Mouse (Mus musculus): ENCODE results near the gene Esx1. TPM values are rescaled to one million over a fixed set of nuclear protein-coding genes. Genes with fewer than 3 reads are reported as not detected.

Esx1 gene
- not detected in 2 replicates for polyA plus RNA-seq (2014; fragmentation: Nextera tagmentation; extraction: Ambion mirVana)

- no peak within 1 kb of the TSS for H3K9ac ChIP-seq (ENCODE audit: low read length)
- ATAC-seq (ENCODE audit: insufficient number of reproducible peaks, low FRiP score, low TSS enrichment, low read depth) (no peak), DNase-seq (ENCODE audit: low spot score) (peak; percentile 29)
- H3K27ac ChIP-seq (replicated peaks; ENCODE audit: low read depth, low read length): no peak within 1 kb of the TSS
- 13% methylated on average over 20 of the region's 21 CpGs for WGBS
- H3K36me3 ChIP-seq (ENCODE audit: control insufficient read depth, insufficient read depth, low read length): no peaks in the 10 kb centered on the region
- H3K4me1 ChIP-seq (ENCODE audit: control insufficient read depth, insufficient read depth, low read length): no peaks in the 10 kb centered on the region
- H3K4me2 ChIP-seq (ENCODE audit: low read depth, severe bottlenecking): 0 out of 2 replicates have a peak within 1 kb of the TSS, but pooled peaks have one; percentile 10
- no peak within 1 kb of the TSS for H3K4me3 ChIP-seq (ENCODE audit: low read depth, low read length)
- H3K27me3 ChIP-seq (ENCODE audit: control insufficient read depth, insufficient read depth, low read length): peaks cover 57% of the 10 kb centered on the region
- no peaks in the 10 kb centered on the region for H3K9me3 ChIP-seq (ENCODE audit: control insufficient read depth, low read length)
Observed at GRCm38 (mm10) chrX:137121718-137122117, at the start of gene Esx1. Esx1 (minus strand) TSS chrX:137122083.

- H3K27me3 ChIP-seq (ENCODE audit: control insufficient read depth, insufficient read depth, low read length): no peaks in the 10 kb centered on the region
- H3K4me3 ChIP-seq (ENCODE audit: low read depth, low read length): no peak overlapping the region
- no peak for ATAC-seq (ENCODE audit: insufficient number of reproducible peaks, low FRiP score, low TSS enrichment, low read depth)
- H3K9ac ChIP-seq (ENCODE audit: low read length): no peak overlapping the region
- H3K27ac ChIP-seq (replicated peaks; ENCODE audit: low read depth, low read length): no peak overlapping the region
- no peaks in the 10 kb centered on the region for H3K36me3 ChIP-seq (ENCODE audit: control insufficient read depth, insufficient read depth, low read length)
- WGBS: 39% methylated on average over 7 of the region's 7 CpGs
- H3K4me1 ChIP-seq (ENCODE audit: control insufficient read depth, insufficient read depth, low read length): no peaks in the 10 kb centered on the region
- H3K4me2 ChIP-seq (ENCODE audit: low read depth, severe bottlenecking): no peak overlapping the region
- peak; percentile 48 for DNase-seq (ENCODE audit: low spot score)
- no peaks in the 10 kb centered on the region for H3K9me3 ChIP-seq (ENCODE audit: control insufficient read depth, low read length)
Observed at GRCm38 (mm10) chrX:137170021-137170420, 48.1 kb upstream of the Esx1 start.

GRCm38 (mm10) chrX:137167658-137168057 lies 45.8 kb upstream of the Esx1 start:
- no peak overlapping the region for H3K27ac ChIP-seq (replicated peaks; ENCODE audit: low read depth, low read length)
- no peaks in the 10 kb centered on the region for H3K27me3 ChIP-seq (ENCODE audit: control insufficient read depth, insufficient read depth, low read length)
- WGBS: 77% methylated on average over 7 of the region's 7 CpGs
- H3K4me1 ChIP-seq (ENCODE audit: control insufficient read depth, insufficient read depth, low read length): no peaks in the 10 kb centered on the region
- ATAC-seq (ENCODE audit: insufficient number of reproducible peaks, low FRiP score, low TSS enrichment, low read depth) (no peak), DNase-seq (ENCODE audit: low spot score) (no peak)
- no peak overlapping the region for H3K9ac ChIP-seq (ENCODE audit: low read length)
- H3K36me3 ChIP-seq (ENCODE audit: control insufficient read depth, insufficient read depth, low read length): no peaks in the 10 kb centered on the region
- no peaks in the 10 kb centered on the region for H3K9me3 ChIP-seq (ENCODE audit: control insufficient read depth, low read length)
- H3K4me2 ChIP-seq (ENCODE audit: low read depth, severe bottlenecking): no peak overlapping the region
- H3K4me3 ChIP-seq (ENCODE audit: low read depth, low read length): no peak overlapping the region

GRCm38 (mm10) chrX:137165621-137166020 lies 43.7 kb upstream of the Esx1 start:
- H3K9me3 ChIP-seq (ENCODE audit: control insufficient read depth, low read length): no peaks in the 10 kb centered on the region
- H3K4me3 ChIP-seq (ENCODE audit: low read depth, low read length): no peak overlapping the region
- no peak for DNase-seq (ENCODE audit: low spot score)
- no peak overlapping the region for H3K4me2 ChIP-seq (ENCODE audit: low read depth, severe bottlenecking)
- H3K27ac ChIP-seq (replicated peaks; ENCODE audit: low read depth, low read length): no peak overlapping the region
- WGBS: 84% methylated on average over 3 of the region's 3 CpGs
- ATAC-seq (ENCODE audit: insufficient number of reproducible peaks, low FRiP score, low TSS enrichment, low read depth): no peak
- no peaks in the 10 kb centered on the region for H3K36me3 ChIP-seq (ENCODE audit: control insufficient read depth, insufficient read depth, low read length)
- H3K4me1 ChIP-seq (ENCODE audit: control insufficient read depth, insufficient read depth, low read length): no peaks in the 10 kb centered on the region
- H3K9ac ChIP-seq (ENCODE audit: low read length): no peak overlapping the region
- H3K27me3 ChIP-seq (ENCODE audit: control insufficient read depth, insufficient read depth, low read length): no peaks in the 10 kb centered on the region

DNA sequence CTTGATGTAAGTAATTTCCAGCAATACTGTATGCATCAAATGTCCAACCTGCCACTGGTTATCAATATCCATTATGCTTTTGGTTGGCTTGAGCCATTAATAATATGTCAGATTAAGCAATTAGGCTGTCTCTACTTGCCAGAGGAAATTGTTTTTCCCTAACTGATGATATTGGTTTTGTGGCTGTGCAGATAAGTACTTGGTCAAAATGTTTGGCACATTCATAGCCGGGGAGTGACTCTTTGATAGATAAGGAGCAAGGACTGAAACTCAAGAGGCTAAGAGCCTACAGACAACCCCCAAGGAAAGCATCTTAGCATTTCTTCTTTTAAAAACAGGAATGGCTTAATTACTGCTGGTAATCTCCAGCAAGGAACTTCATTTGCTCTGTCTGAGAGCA lies 40.8 kb upstream of the Esx1 start:
- no peak overlapping the region for H3K4me3 ChIP-seq (ENCODE audit: low read depth, low read length)
- H3K9ac ChIP-seq (ENCODE audit: low read length): no peak overlapping the region
- H3K36me3 ChIP-seq (ENCODE audit: control insufficient read depth, insufficient read depth, low read length): no peaks in the 10 kb centered on the region
- no peaks in the 10 kb centered on the region for H3K4me1 ChIP-seq (ENCODE audit: control insufficient read depth, insufficient read depth, low read length)
- no peaks in the 10 kb centered on the region for H3K27me3 ChIP-seq (ENCODE audit: control insufficient read depth, insufficient read depth, low read length)
- no peak overlapping the region for H3K27ac ChIP-seq (replicated peaks; ENCODE audit: low read depth, low read length)
- ATAC-seq (ENCODE audit: insufficient number of reproducible peaks, low FRiP score, low TSS enrichment, low read depth): no peak
- no peak for DNase-seq (ENCODE audit: low spot score)
- no peak overlapping the region for H3K4me2 ChIP-seq (ENCODE audit: low read depth, severe bottlenecking)
- no peaks in the 10 kb centered on the region for H3K9me3 ChIP-seq (ENCODE audit: control insufficient read depth, low read length)
- 88% methylated on average over 1 of the region's 1 CpGs for WGBS

GRCm38 (mm10) chrX:137160971-137161370 lies 39.1 kb upstream of the Esx1 start:
- DNase-seq (ENCODE audit: low spot score) (no peak), ATAC-seq (ENCODE audit: insufficient number of reproducible peaks, low FRiP score, low TSS enrichment, low read depth) (no peak)
- 75% methylated on average over 3 of the region's 3 CpGs for WGBS
- H3K4me3 ChIP-seq (ENCODE audit: low read depth, low read length): no peak overlapping the region
- H3K9ac ChIP-seq (ENCODE audit: low read length): no peak overlapping the region
- H3K27ac ChIP-seq (replicated peaks; ENCODE audit: low read depth, low read length): no peak overlapping the region
- no peak overlapping the region for H3K4me2 ChIP-seq (ENCODE audit: low read depth, severe bottlenecking)
- H3K9me3 ChIP-seq (ENCODE audit: control insufficient read depth, low read length): no peaks in the 10 kb centered on the region
- H3K36me3 ChIP-seq (ENCODE audit: control insufficient read depth, insufficient read depth, low read length): no peaks in the 10 kb centered on the region
- H3K27me3 ChIP-seq (ENCODE audit: control insufficient read depth, insufficient read depth, low read length): no peaks in the 10 kb centered on the region
- H3K4me1 ChIP-seq (ENCODE audit: control insufficient read depth, insufficient read depth, low read length): no peaks in the 10 kb centered on the region

- no peak overlapping the region for H3K4me3 ChIP-seq (ENCODE audit: low read depth, low read length)
- 86% methylated on average over 11 of the region's 11 CpGs for WGBS
- no peak overlapping the region for H3K9ac ChIP-seq (ENCODE audit: low read length)
- H3K27ac ChIP-seq (replicated peaks; ENCODE audit: low read depth, low read length): no peak overlapping the region
- H3K27me3 ChIP-seq (ENCODE audit: control insufficient read depth, insufficient read depth, low read length): no peaks in the 10 kb centered on the region
- H3K4me1 ChIP-seq (ENCODE audit: control insufficient read depth, insufficient read depth, low read length): no peaks in the 10 kb centered on the region
- H3K4me2 ChIP-seq (ENCODE audit: low read depth, severe bottlenecking): no peak overlapping the region
- ATAC-seq (ENCODE audit: insufficient number of reproducible peaks, low FRiP score, low TSS enrichment, low read depth) (no peak), DNase-seq (ENCODE audit: low spot score) (no peak)
- no peaks in the 10 kb centered on the region for H3K36me3 ChIP-seq (ENCODE audit: control insufficient read depth, insufficient read depth, low read length)
- H3K9me3 ChIP-seq (ENCODE audit: control insufficient read depth, low read length): no peaks in the 10 kb centered on the region
Observed at GRCm38 (mm10) chrX:137149050-137149449, 27.2 kb upstream of the Esx1 start.

DNA sequence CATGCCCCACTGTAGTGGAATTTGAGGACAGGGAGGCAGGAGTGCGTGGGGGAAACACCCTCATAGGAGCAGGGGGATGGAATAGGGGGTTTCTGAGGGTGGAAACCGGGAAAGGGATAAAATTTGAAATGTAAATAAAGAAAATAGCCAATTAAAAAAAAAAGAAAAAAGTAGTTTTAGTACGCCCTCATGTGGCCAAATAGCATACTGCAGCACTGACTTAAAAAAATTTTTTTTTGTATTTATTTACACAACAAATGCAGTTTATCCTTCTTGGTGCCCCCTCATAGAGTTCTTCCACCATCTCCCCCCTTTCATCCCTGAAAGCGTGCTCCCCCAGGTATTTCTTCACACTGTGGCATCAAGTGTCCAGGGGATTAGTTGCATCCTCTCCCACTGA lies 22.8 kb upstream of the Esx1 start:
- ATAC-seq (ENCODE audit: insufficient number of reproducible peaks, low FRiP score, low TSS enrichment, low read depth) (no peak), DNase-seq (ENCODE audit: low spot score) (no peak)
- no peaks in the 10 kb centered on the region for H3K27me3 ChIP-seq (ENCODE audit: control insufficient read depth, insufficient read depth, low read length)
- no peaks in the 10 kb centered on the region for H3K9me3 ChIP-seq (ENCODE audit: control insufficient read depth, low read length)
- H3K4me2 ChIP-seq (ENCODE audit: low read depth, severe bottlenecking): no peak overlapping the region
- H3K4me1 ChIP-seq (ENCODE audit: control insufficient read depth, insufficient read depth, low read length): no peaks in the 10 kb centered on the region
- H3K9ac ChIP-seq (ENCODE audit: low read length): no peak overlapping the region
- 29% methylated on average over 4 of the region's 4 CpGs for WGBS
- no peak overlapping the region for H3K27ac ChIP-seq (replicated peaks; ENCODE audit: low read depth, low read length)
- no peaks in the 10 kb centered on the region for H3K36me3 ChIP-seq (ENCODE audit: control insufficient read depth, insufficient read depth, low read length)
- H3K4me3 ChIP-seq (ENCODE audit: low read depth, low read length): no peak overlapping the region

GRCm38 (mm10) chrX:137143726-137144125 lies 21.8 kb upstream of the Esx1 start:
- Histone ChIP-seq H3K4me2 (ENCODE audit: low read depth, severe bottlenecking) (no peak overlapping the region), H3K4me1 (ENCODE audit: control insufficient read depth, insufficient read depth, low read length) (no peaks in the 10 kb centered on the region), H3K27me3 (ENCODE audit: control insufficient read depth, insufficient read depth, low read length) (no peaks in the 10 kb centered on the region), H3K9me3 (ENCODE audit: control insufficient read depth, low read length) (no peaks in the 10 kb centered on the region), H3K36me3 (ENCODE audit: control insufficient read depth, insufficient read depth, low read length) (no peaks in the 10 kb centered on the region), H3K27ac (replicated peaks; ENCODE audit: low read depth, low read length) (no peak overlapping the region), H3K9ac (ENCODE audit: low read length) (no peak overlapping the region), H3K4me3 (ENCODE audit: low read depth, low read length) (no peak overlapping the region)
- 86% methylated on average over 4 of the region's 4 CpGs for WGBS
- no peak for DNase-seq (ENCODE audit: low spot score)
- ATAC-seq (ENCODE audit: insufficient number of reproducible peaks, low FRiP score, low TSS enrichment, low read depth): no peak
